Mouse (Mus musculus) thymus, adult 2 months (tissue): Measurements from ENCODE around the gene Fam208a. TPM values are rescaled to one million over a fixed set of nuclear protein-coding genes. Genes with fewer than 3 reads are reported as not detected.
A peak's percentile ranks its signal among the peaks of the same experiment; 100 is the strongest.

ENCODE experiments used
- DNase-seq: peaks from one replicate; pipeline ENCODE4 v3.0.0; 2021
- H3K27ac ChIP-seq: fragments of 200-500 bp; 2 replicates; pipeline ENCODE4 v1.5.1; 2012; ENCODE audit warnings: low read length, control low read depth; ENCODE audit not compliant: control insufficient read depth, insufficient read depth
- H3K27me3 ChIP-seq: fragments of 200-500 bp; 2 replicates; pipeline ENCODE4 v1.6.1; 2012; ENCODE audit warnings: mild to moderate bottlenecking, low read length, moderate library complexity, mixed read lengths; ENCODE audit not compliant: control insufficient read depth, insufficient read depth
- H3K36me3 ChIP-seq: fragments of 200-500 bp; 2 replicates; pipeline ENCODE4 v1.6.1; 2012; ENCODE audit warnings: mild to moderate bottlenecking, low read length, moderate library complexity; ENCODE audit not compliant: control insufficient read depth, insufficient read depth
- H3K4me1 ChIP-seq: fragments of 200-500 bp; replicated peaks from 2 replicates; pipeline ENCODE4 v1.6.1; 2012; ENCODE audit warnings: low read length; ENCODE audit not compliant: control insufficient read depth, insufficient read depth
- H3K4me3 ChIP-seq: fragments of 200-500 bp; 2 replicates; pipeline ENCODE4 v1.5.1; 2012; ENCODE audit warnings: mild to moderate bottlenecking, low read length, control low read depth, moderate library complexity; ENCODE audit not compliant: control insufficient read depth, insufficient read depth
- CTCF ChIP-seq: fragments of 200-500 bp; IDR thresholded peaks from 2 replicates; pipeline ENCODE4 v1.5.1; 2012; ENCODE audit warnings: mild to moderate bottlenecking, control low read depth, low read length, moderate library complexity, borderline replicate concordance; ENCODE audit not compliant: control insufficient read depth, poor library complexity, insufficient read depth; ENCODE audit errors: extremely low read depth
- POLR2A ChIP-seq: fragments of 200-500 bp; IDR thresholded peaks from 2 replicates; pipeline ENCODE4 v1.6.1; 2012; ENCODE audit warnings: mild to moderate bottlenecking, low read length, control low read depth, moderate library complexity; ENCODE audit not compliant: control insufficient read depth, poor library complexity, insufficient read depth; ENCODE audit errors: extremely low read depth
- WGBS: fragments of 180-500 bp; shearing (Covaris S2); methylation state at CpG from one replicate; pipeline ENCODE4 v1.1.7; 2018; 5-methylcytosine and 5-hydroxymethylcytosine counted together
- polyA plus RNA-seq: library from polyadenylated mRNA; depleted of rRNA; stranded (reverse); fragments of >200 nt; gene quantifications from 2 replicates; pipeline ENCODE4 v1.2.3, GENCODE M21; 2012; rRNA removed

Gene Fam208a
- polyA plus RNA-seq: 8.9 and 11.5 TPM in 2 replicates

DNA sequence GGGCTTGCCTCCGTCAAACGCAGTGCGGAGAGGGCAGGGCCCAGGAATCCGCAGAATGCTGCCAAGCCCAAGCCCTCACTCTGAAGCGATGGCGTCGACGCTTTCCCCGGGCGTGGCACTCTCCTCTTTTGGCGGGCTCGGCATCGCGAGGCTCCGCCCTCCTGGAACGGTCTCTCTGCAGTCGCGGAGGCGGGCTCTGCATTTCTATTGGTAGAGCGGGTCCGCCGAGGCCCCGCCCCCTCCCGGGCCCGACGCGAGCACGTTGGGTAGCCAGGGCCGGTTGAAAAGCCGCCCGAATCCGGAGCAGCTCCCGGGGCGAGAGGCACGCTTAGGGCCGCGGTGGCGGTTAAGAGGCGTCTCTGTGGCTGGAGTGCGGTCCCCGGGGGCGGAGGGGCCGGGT is at the start of gene Fam208a:
Fam208a (plus strand) TSS at position 262 of the 400 bp plus-strand sequence.
- peak; percentile 93 for DNase-seq
- no peaks in the 10 kb centered on the region for H3K27me3 ChIP-seq

DNA sequence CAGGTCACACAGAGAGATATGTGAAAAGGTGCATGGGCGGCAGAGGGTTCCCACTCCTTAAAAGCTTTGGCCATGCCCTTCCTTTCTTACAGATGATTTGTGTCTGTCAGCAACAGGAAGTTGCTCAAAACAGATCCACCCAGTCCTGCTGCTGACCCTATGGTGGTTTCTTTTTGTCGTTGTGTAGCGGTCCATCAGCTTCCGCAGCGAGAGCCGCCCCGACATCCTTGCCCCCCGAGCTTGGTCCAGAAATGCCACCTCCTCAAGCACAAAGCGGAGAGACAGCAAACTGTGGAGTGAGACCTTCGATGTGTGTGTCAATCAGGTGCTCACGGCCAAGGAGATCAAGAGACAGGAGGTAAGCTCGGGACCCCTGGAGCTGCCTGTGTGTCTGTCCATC is 49.2 kb upstream of the Fam208a start:
- Histone ChIP-seq H3K36me3 (no peaks in the 10 kb centered on the region), H3K4me1 (peaks cover 19% of the 10 kb centered on the region), H3K4me3 (peak overlapping the region; percentile 10), H3K27ac (no peak overlapping the region), H3K27me3 (no peaks in the 10 kb centered on the region)
- no peak for DNase-seq
- no peak for TF ChIP-seq CTCF
- TF ChIP-seq POLR2A: no peak
- 21% methylated on average over 12 of the region's 12 CpGs for WGBS

More for the DNA sequence above, at the start of gene Fam208a:
- TF ChIP-seq CTCF (0 out of 2 replicates have a peak, but pooled peaks have one; percentile 30), POLR2A (peak; percentile 80; the same call in 1 of the 2 replicates)
- no peaks in the 10 kb centered on the region for H3K36me3 ChIP-seq
- WGBS: 7% methylated on average over 43 of the region's 43 CpGs
- H3K4me1 ChIP-seq: peaks cover 3% of the 10 kb centered on the region; the same call in 1 of the 2 replicates
- H3K4me3 ChIP-seq: peak within 1 kb of the TSS; percentile 60
- H3K27ac ChIP-seq: peak within 1 kb of the TSS; percentile 70

DNA sequence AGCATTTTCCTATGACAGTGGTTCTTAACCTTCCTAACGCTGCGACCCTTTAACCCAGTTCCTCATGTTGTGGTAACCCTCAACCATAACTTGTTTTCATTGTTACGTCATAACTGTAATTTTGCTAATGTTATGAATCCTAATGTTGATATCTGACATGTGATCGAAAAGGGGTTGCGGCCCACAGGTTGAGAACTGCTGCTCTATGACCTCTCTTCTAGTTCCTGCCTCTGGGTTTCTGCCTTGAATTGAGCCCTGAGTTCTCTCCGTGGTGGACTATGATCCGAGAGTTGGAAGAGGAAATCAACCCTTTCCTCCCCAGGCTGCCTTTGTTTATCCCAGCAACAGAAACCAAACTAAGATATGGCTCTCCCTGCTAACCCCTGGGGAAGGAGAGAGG is 47.2 kb upstream of the Fam208a start:
- no peak for DNase-seq
- H3K4me1 ChIP-seq: peaks cover 16% of the 10 kb centered on the region
- H3K27me3 ChIP-seq: no peaks in the 10 kb centered on the region
- TF ChIP-seq POLR2A (no peak), CTCF (no peak)
- 63% methylated on average over 7 of the region's 7 CpGs for WGBS
- H3K27ac ChIP-seq: no peak overlapping the region
- H3K36me3 ChIP-seq: no peaks in the 10 kb centered on the region
- no peak overlapping the region for H3K4me3 ChIP-seq

DNA sequence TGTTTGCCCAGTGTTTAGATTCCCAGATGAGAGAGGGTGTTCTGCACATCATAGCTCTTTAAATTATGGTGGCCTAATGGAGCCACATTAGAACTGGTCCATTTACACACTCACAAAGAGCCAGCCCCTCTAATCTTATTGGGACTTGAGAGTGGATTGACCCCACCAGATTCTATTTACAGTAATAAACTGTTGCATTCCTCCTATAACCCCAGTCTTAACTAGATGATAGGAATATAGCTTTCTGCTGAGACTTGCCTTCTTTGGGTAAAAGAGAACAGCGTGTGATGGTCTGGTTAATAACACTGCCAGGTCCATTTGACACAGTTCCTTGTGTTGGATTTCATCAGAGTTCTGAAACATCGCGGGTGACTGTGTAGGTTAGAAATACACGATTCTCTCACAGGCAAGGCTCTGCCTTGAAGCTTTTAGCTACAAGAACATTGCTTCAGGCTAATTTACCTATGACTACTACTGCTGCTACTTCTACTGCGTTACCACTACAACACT is 45.3 kb upstream of the Fam208a start:
- no peaks in the 10 kb centered on the region for H3K27me3 ChIP-seq
- H3K36me3 ChIP-seq: no peaks in the 10 kb centered on the region
- DNase-seq: no peak
- 90% methylated on average over 5 of the region's 5 CpGs for WGBS
- no peak overlapping the region for H3K27ac ChIP-seq
- H3K4me1 ChIP-seq: peaks cover 16% of the 10 kb centered on the region
- TF ChIP-seq CTCF (no peak), POLR2A (no peak)
- H3K4me3 ChIP-seq: no peak overlapping the region

DNA sequence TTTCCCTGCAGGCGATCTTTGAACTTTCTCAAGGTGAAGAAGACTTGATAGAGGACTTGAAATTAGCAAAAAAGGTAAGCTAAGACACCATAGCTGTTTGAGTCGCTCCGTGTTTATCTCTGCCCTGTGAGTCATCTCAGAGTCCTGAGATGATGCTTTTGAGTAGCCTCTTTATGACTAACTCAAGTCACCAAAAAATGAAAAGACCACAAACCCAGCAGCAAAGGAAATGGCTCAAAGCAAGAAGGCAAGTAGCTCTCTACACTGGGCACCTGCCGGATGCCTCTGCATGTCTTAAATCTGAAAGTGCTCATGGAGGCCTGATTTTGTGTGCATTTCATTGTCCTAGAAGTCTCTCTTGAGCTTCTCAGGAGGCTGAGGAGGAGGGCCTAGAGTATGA is 44.5 kb upstream of the Fam208a start:
- H3K27me3 ChIP-seq: no peaks in the 10 kb centered on the region
- peaks cover 12% of the 10 kb centered on the region for H3K4me1 ChIP-seq
- TF ChIP-seq CTCF (no peak), POLR2A (no peak)
- no peak overlapping the region for H3K4me3 ChIP-seq
- no peak overlapping the region for H3K27ac ChIP-seq
- WGBS: 55% methylated on average over 4 of the region's 4 CpGs
- no peaks in the 10 kb centered on the region for H3K36me3 ChIP-seq
- DNase-seq: no peak

DNA sequence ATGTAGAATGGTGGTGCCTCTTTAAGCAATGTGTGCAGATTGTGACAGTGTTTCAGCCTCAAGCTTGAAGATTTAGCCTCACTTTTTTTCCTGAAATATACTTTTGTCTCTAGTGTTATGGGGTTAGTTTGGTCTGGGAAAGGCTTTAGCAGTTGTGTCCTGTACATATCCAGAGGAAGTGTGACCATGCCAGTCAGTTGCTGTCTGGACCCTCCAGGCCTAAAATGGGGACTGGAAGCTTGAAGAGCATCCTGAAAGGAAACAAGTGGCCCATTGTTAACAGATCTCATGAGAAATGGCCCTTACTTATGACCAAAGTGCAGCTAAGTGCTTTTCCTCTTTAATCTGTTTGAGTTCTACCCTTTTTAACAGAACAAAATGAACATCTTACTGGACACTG is 40.0 kb upstream of the Fam208a start:
- no peaks in the 10 kb centered on the region for H3K27me3 ChIP-seq
- no peaks in the 10 kb centered on the region for H3K36me3 ChIP-seq
- H3K4me1 ChIP-seq: peaks cover 13% of the 10 kb centered on the region
- no peak for TF ChIP-seq CTCF
- TF ChIP-seq POLR2A: no peak
- H3K27ac ChIP-seq: no peak overlapping the region
- no peak for DNase-seq
- H3K4me3 ChIP-seq: no peak overlapping the region

DNA sequence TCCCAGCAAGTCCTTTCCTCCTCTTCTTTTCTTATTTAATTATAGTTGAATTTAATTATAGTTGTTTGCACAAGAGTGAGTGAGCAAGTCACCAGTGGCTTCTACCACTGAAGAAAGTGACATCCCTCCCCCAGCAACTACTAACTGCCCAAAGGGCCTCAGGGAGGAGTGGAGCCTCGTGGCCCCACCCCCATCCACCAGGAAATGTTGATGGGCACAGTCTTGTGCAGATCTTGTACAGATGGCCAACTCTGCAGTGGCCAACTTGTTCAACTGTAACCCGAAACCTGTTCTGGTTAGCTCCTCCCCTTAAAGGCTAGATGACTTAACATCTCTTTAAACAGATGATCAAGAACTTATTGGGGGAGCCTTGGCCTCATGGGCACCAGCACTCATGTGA is 38.9 kb upstream of the Fam208a start:
- Histone ChIP-seq H3K27ac (no peak overlapping the region), H3K4me3 (no peak overlapping the region), H3K36me3 (peaks cover 9% of the 10 kb centered on the region; the same call in 1 of the 2 replicates), H3K4me1 (peaks cover 10% of the 10 kb centered on the region), H3K27me3 (no peaks in the 10 kb centered on the region)
- no peak for DNase-seq
- 85% methylated on average over 2 of the region's 2 CpGs for WGBS
- TF ChIP-seq POLR2A (no peak), CTCF (no peak)
